Mouse (Mus musculus) forebrain, embryonic 11.5 days (tissue): ENCODE data around the gene Ankfy1. TPM values are rescaled to one million over a fixed set of nuclear protein-coding genes. Genes with fewer than 3 reads are reported as not detected.

Experiments used
- ATAC-seq: fragments of 200-750 bp; cut with Nextera tagmentation; replicated peaks from 2 replicates; pipeline ENCODE4 v1.8.0; 2017; ENCODE audit warnings: moderate TSS enrichment; ENCODE audit not compliant: low FRiP score
- DNase-seq: peaks from one replicate; pipeline ENCODE4 v3.0.0-alpha.2; 2017; ENCODE audit warnings: low spot score
- H3K27ac ChIP-seq: fragments of 300-500 bp; sonication (generic); 2 replicates; pipeline ENCODE4 v1.5.1; 2014; ENCODE audit warnings: low read depth, low read length
- H3K27me3 ChIP-seq: fragments of 300-500 bp; sonication (generic); 2 replicates; pipeline ENCODE4 v1.6.1; 2014; ENCODE audit warnings: mild to moderate bottlenecking, low read length, mixed read lengths; ENCODE audit not compliant: control insufficient read depth, insufficient read depth
- H3K36me3 ChIP-seq: fragments of 300-500 bp; sonication (generic); 2 replicates; pipeline ENCODE4 v1.6.1; 2014; ENCODE audit warnings: mild to moderate bottlenecking, low read length, moderate library complexity, mixed read lengths; ENCODE audit not compliant: control insufficient read depth, insufficient read depth
- H3K4me1 ChIP-seq: fragments of 300-500 bp; sonication (generic); replicated peaks from 2 replicates; pipeline ENCODE4 v1.6.1; 2014; ENCODE audit warnings: low read length, mixed read lengths; ENCODE audit not compliant: control insufficient read depth, insufficient read depth
- H3K4me2 ChIP-seq: fragments of 300-500 bp; sonication (generic); 2 replicates; pipeline ENCODE4 v1.6.1; 2014; ENCODE audit warnings: low read depth, mild to moderate bottlenecking, low read length, moderate library complexity, mixed read lengths; ENCODE audit not compliant: severe bottlenecking
- H3K4me3 ChIP-seq: fragments of 300-500 bp; sonication (generic); 2 replicates; pipeline ENCODE4 v1.5.1; 2014; ENCODE audit warnings: low read depth, low read length
- H3K9ac ChIP-seq: fragments of 300-500 bp; sonication (generic); 2 replicates; pipeline ENCODE4 v1.6.1; 2014; ENCODE audit warnings: low read length
- H3K9me3 ChIP-seq: fragments of 300-500 bp; sonication (generic); 2 replicates; pipeline ENCODE4 v1.6.1; 2016; ENCODE audit warnings: low read length, mixed read lengths; ENCODE audit not compliant: control insufficient read depth
- WGBS: fragments of 180-500 bp; shearing (Covaris S2); extraction: QIAGEN DNeasy Blood & Tissue Kit; methylation state at CpG from one replicate; pipeline ENCODE4 v1.1.7; 2014; 5-methylcytosine and 5-hydroxymethylcytosine counted together
- polyA plus RNA-seq: library from polyadenylated mRNA; unstranded; fragments of >200 nt; fragmentation: Nextera tagmentation; extraction: Ambion mirVana; gene quantifications from 2 replicates; pipeline ENCODE4 v1.2.1, GENCODE M21; 2014

Gene Ankfy1
- polyA plus RNA-seq: 33.1 and 34.6 TPM in 2 replicates

DNA sequence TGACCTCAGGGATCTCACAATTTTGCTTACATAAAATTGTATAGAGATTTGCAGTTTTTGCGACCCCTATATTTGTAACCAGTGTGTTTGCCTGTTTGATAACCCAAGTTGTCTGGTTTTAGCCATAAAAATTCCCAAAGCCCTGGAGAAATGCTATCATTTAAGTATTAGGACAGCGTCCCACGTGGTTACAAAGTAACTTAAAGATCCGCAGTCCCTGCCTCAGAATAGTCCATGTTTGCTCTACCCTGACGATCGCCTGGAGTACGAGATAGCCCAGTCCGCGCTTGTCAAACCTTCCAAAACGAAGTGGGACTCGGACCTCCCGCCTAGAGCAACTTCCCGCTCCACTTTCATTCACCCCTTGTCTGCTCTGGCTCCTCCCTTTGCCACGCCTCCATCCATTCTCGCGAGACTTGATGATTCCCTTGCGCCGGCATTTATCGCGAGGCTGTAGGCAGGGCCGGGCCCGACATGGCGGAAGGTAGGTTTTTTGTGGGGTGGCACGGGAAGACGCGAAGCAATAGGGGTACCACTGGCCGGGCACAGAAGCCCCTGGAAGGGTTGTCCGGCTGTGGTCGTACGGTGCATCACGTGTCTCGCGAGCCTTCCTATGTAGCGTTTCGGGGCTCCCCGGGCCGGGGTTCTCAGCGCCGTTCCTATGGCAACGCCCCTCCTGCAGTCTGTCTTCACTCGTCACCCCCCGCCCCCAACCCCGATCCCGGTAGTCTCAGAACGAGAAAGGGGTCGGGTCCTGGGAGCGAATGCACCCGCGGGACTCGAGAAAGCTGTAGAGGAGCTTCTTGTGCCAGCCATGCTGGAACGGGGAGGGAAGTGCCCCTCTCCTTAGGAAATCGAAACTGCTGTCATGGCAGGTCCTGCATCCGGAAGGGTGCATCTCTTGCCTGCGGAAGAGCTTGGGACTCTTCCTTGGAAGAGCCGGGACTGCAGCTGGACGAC lies at the start of gene Ankfy1:
Gene Ankfy1 (plus strand): TSS at position 456 of the 960 bp plus-strand sequence.
- no peaks in the 10 kb centered on the region for H3K9me3 ChIP-seq
- peak within 1 kb of the TSS; percentile 84 for H3K9ac ChIP-seq
- H3K4me1 ChIP-seq: peaks cover 4% of the 10 kb centered on the region; the same call in 1 of the 2 replicates
- peak within 1 kb of the TSS; percentile 66 for H3K27ac ChIP-seq
- peak within 1 kb of the TSS; percentile 85 for H3K4me2 ChIP-seq
- H3K4me3 ChIP-seq: peak within 1 kb of the TSS; percentile 84
- under 1% methylated on average over 56 of the region's 56 CpGs for WGBS
- DNase-seq (peak; percentile 96), ATAC-seq (peak; percentile 97)
- no peaks in the 10 kb centered on the region for H3K27me3 ChIP-seq
- no peaks in the 10 kb centered on the region for H3K36me3 ChIP-seq

DNA sequence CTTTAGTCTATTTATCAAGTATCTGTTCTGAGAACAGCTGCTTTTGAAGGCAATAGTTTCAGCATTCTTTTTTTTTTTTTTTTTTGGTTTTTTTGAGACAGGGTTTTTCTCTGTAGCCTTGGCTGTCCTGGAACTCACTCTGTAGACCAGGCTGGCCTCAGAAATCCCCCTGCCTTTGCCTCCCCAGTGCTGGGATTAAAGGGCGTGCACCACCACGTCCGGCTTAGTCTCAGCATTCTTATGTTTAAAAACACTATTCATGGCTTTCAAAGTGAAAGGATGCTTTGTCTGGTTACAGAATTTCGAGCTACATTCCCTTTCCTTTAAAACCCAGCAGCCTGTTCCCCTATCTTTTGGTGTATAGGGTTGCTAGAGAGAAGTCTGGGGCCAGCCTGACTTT lies 47.1 kb upstream of the Ankfy1 start:
- DNase-seq (no peak), ATAC-seq (no peak)
- H3K27ac ChIP-seq: no peak overlapping the region

GRCm38 (mm10) chr11:72645386-72645785 lies 44.4 kb upstream of the Ankfy1 start:
- H3K4me2 ChIP-seq: no peak overlapping the region
- no peaks in the 10 kb centered on the region for H3K27me3 ChIP-seq
- H3K9ac ChIP-seq: no peak overlapping the region
- WGBS: 93% methylated on average over 5 of the region's 5 CpGs
- no peaks in the 10 kb centered on the region for H3K9me3 ChIP-seq
- ATAC-seq (no peak), DNase-seq (no peak)
- no peaks in the 10 kb centered on the region for H3K36me3 ChIP-seq
- no peak overlapping the region for H3K4me3 ChIP-seq
- no peak overlapping the region for H3K27ac ChIP-seq
- H3K4me1 ChIP-seq: no peaks in the 10 kb centered on the region

More for the DNA sequence above, 47.1 kb upstream of the Ankfy1 start:
- Histone ChIP-seq H3K4me1 (no peaks in the 10 kb centered on the region), H3K4me3 (no peak overlapping the region), H3K4me2 (no peak overlapping the region), H3K9me3 (no peaks in the 10 kb centered on the region), H3K27me3 (no peaks in the 10 kb centered on the region), H3K9ac (no peak overlapping the region), H3K36me3 (no peaks in the 10 kb centered on the region)
- 20% methylated on average over 4 of the region's 4 CpGs for WGBS

GRCm38 (mm10) chr11:72650347-72650746 lies 39.5 kb upstream of the Ankfy1 start:
- ATAC-seq: no peak
- H3K4me1 ChIP-seq: no peaks in the 10 kb centered on the region

GRCm38 (mm10) chr11:72659918-72660317 lies 29.9 kb upstream of the Ankfy1 start:
- no peak overlapping the region for H3K9ac ChIP-seq
- H3K27me3 ChIP-seq: no peaks in the 10 kb centered on the region
- H3K4me2 ChIP-seq: no peak overlapping the region
- ATAC-seq (no peak), DNase-seq (no peak)
- no peaks in the 10 kb centered on the region for H3K4me1 ChIP-seq
- H3K36me3 ChIP-seq: no peaks in the 10 kb centered on the region
- H3K27ac ChIP-seq: no peak overlapping the region
- H3K4me3 ChIP-seq: no peak overlapping the region
- no peaks in the 10 kb centered on the region for H3K9me3 ChIP-seq

More at GRCm38 (mm10) chr11:72650347-72650746, 39.5 kb upstream of the Ankfy1 start:
- DNase-seq: no peak
- H3K4me3 ChIP-seq: no peak overlapping the region
- H3K9me3 ChIP-seq: no peaks in the 10 kb centered on the region
- H3K4me2 ChIP-seq: no peak overlapping the region
- 85% methylated on average over 2 of the region's 2 CpGs for WGBS
- no peak overlapping the region for H3K9ac ChIP-seq
- no peaks in the 10 kb centered on the region for H3K27me3 ChIP-seq
- H3K36me3 ChIP-seq: no peaks in the 10 kb centered on the region
- no peak overlapping the region for H3K27ac ChIP-seq

DNA sequence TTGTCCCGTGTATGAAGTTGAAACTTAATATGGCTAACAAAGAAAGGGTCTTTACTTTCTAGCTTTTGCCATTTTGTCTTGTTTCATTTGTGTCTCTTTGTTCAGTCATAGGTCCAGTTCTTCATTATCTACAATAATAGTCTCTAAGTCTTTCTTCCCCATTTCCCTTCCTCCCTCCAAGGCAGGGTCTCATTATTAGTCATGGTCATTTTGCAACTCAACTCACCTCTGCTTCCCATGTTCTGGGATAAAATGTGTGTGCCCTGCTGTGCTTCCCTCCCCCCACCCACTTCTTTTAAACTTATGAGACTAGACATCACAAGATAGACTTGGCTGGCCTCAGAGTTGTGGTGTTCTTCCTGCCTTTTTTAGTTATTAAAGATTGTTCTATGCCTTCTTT lies 29.4 kb upstream of the Ankfy1 start:
- H3K9ac ChIP-seq: no peak overlapping the region
- H3K27ac ChIP-seq: no peak overlapping the region
- no peaks in the 10 kb centered on the region for H3K9me3 ChIP-seq
- no peaks in the 10 kb centered on the region for H3K27me3 ChIP-seq
- H3K36me3 ChIP-seq: no peaks in the 10 kb centered on the region
- H3K4me3 ChIP-seq: no peak overlapping the region
- ATAC-seq (no peak), DNase-seq (no peak)
- no peak overlapping the region for H3K4me2 ChIP-seq
- 94% methylated on average over 1 of the region's 1 CpGs for whole genome bisulfite sequencing
- H3K4me1 ChIP-seq: no peaks in the 10 kb centered on the region

DNA sequence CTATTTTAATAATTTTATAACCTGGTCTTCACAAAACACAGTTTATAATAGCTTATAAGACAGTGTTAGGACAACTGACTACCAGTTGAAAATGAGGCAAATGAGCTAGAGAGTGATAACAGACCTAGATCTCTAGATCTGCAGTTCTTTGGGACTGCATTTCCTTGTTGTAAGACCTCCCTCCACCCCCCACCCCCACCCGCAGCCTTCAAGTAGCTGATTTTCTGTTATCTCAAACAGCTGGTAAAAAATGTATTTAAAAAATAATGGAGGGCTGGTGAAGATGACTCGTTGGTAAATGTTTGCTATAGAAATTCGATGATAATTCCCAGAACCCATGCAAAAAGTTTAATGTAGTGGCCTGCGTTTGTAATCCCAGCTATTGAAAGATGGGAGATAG lies 25.2 kb upstream of the Ankfy1 start:
- ATAC-seq (no peak), DNase-seq (no peak)
- Histone ChIP-seq H3K36me3 (no peaks in the 10 kb centered on the region), H3K27me3 (no peaks in the 10 kb centered on the region), H3K9ac (no peak overlapping the region), H3K4me3 (no peak overlapping the region), H3K4me1 (no peaks in the 10 kb centered on the region), H3K4me2 (no peak overlapping the region), H3K9me3 (no peaks in the 10 kb centered on the region), H3K27ac (no peak overlapping the region)
- WGBS: 95% methylated on average over 4 of the region's 4 CpGs

DNA sequence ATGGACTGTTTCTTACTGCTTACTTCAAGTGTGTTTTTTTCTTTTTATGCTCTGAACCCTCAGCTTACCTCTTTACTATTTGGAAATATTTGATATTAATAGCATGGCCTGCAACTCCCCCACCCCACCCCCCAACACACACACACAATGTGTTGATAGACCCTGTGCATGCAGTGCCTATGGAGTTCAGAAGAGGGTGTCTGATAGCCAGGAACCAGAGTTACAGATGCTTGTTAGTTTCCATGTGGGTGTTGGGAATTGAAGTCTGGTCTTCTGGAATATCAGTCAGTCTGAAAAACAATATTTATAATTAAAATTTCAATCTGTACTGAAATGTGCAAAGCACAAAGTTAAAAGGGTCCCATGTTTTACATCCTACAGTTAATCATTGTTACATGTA lies 19.2 kb upstream of the Ankfy1 start:
- H3K4me1 ChIP-seq: no peaks in the 10 kb centered on the region
- H3K4me2 ChIP-seq: no peak overlapping the region
- ATAC-seq (no peak), DNase-seq (no peak)
- H3K27ac ChIP-seq: no peak overlapping the region
- H3K9me3 ChIP-seq: no peaks in the 10 kb centered on the region
- no peak overlapping the region for H3K4me3 ChIP-seq
- no peak overlapping the region for H3K9ac ChIP-seq
- no peaks in the 10 kb centered on the region for H3K27me3 ChIP-seq
- H3K36me3 ChIP-seq: no peaks in the 10 kb centered on the region
